Mouse (Mus musculus) E14TG2a.4 (cell line): ENCODE measurements around the gene Col6a1.

ENCODE experiments used
- H3K27me3 ChIP-seq: 2 replicates; pipeline ENCODE4 v1.6.1; 2014; ENCODE audit warnings: low read length, control low read depth; ENCODE audit not compliant: insufficient read depth
- H3K36me3 ChIP-seq: 2 replicates; pipeline ENCODE4 v1.6.1; 2014; ENCODE audit warnings: low read length, control low read depth; ENCODE audit not compliant: insufficient read depth
- H3K4me1 ChIP-seq: replicated peaks from 2 replicates; pipeline ENCODE4 v1.6.1; 2014; ENCODE audit warnings: low read depth, low read length, control low read depth
- H3K4me3 ChIP-seq: replicated peaks from 2 replicates; pipeline ENCODE4 v1.5.1; 2014; ENCODE audit warnings: mild to moderate bottlenecking, low read length
- H3K9me3 ChIP-seq: 2 replicates; pipeline ENCODE4 v1.6.1; 2014; ENCODE audit warnings: low read length, control low read depth
- CTCF ChIP-seq: conservative IDR thresholded peaks from 2 replicates; pipeline ENCODE4 v1.5.1; 2014; ENCODE audit warnings: low read length
- NANOG ChIP-seq: IDR thresholded peaks from 2 replicates; pipeline ENCODE4 v1.6.1; 2014; ENCODE audit warnings: borderline replicate concordance, low read length, mixed read lengths
- POU5F1 ChIP-seq: IDR thresholded peaks from 2 replicates; pipeline ENCODE4 v1.6.1; 2014; ENCODE audit warnings: low read length, borderline replicate concordance

Gene Col6a1

GRCm38 (mm10) chr10:76729631-76730620, 4.0 kb upstream of the Col6a1 start:
- Histone ChIP-seq H3K4me3 (no peak overlapping the region), H3K4me1 (peaks cover 41% of the 10 kb centered on the region), H3K27me3 (peaks cover 28% of the 10 kb centered on the region), H3K9me3 (no peaks in the 10 kb centered on the region), H3K36me3 (no peaks in the 10 kb centered on the region)
- TF ChIP-seq POU5F1 (no peak), CTCF (no peak), NANOG (no peak)

DNA sequence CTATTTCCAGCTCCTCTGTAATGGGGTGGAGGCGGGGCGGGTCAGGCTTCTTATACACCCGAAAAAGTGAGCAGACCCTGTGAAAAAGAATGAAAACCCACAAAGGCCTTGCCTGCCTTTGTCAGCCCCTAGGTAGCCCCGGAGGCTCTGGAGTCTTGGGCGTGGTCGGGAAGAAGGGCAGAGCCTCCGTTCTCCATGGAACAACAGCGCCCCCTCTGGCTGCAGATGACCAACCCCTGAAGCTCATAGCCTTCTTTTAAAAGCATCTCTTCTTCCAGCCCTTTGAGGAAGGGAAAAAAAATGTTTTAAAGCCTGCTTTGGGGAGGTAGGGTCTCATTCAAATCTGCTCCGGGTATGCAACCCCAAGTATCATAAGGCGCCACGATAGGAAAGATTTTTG, 2.4 kb upstream of the Col6a1 start:
- Histone ChIP-seq H3K9me3 (no peaks in the 10 kb centered on the region), H3K4me1 (peaks cover 36% of the 10 kb centered on the region), H3K36me3 (no peaks in the 10 kb centered on the region), H3K4me3 (peak overlapping the region; percentile 52), H3K27me3 (peaks cover 28% of the 10 kb centered on the region)
- TF ChIP-seq POU5F1 (no peak), NANOG (no peak), CTCF (peak; percentile 85)

DNA sequence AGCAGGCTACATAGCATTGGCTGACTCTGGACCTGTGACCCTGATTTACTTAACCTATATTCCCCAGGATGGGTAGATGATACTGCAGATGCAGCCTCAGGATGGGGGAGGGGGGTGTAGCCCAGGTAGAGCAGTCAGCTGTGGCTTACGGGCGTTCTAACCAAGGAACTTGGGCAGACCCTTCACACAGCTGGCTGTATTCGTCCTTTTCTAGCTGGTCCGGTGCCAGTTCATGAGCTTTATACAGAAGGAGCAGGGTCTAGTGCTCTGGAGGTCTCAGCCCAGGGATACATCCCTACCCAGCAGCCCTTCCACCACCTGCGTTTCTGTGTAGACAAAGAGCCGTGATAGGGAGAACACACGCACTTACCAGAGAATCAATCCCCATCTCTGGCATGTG, 1.3 kb upstream of the Col6a1 start:
- H3K36me3 ChIP-seq, result no peaks in the 10 kb centered on the region
- H3K4me1 ChIP-seq, result peaks cover 25% of the 10 kb centered on the region
- H3K27me3 ChIP-seq, result peaks cover 25% of the 10 kb centered on the region
- TF ChIP-seq CTCF (no peak), POU5F1 (no peak), NANOG (no peak)
- H3K9me3 ChIP-seq, result no peaks in the 10 kb centered on the region
- no peak overlapping the region for H3K4me3 ChIP-seq

GRCm38 (mm10) chr10:76726866-76727265, 898 bp upstream of the Col6a1 start:
- H3K36me3 ChIP-seq, result no peaks in the 10 kb centered on the region
- no peak overlapping the region for H3K4me3 ChIP-seq
- no peak for TF ChIP-seq CTCF
- TF ChIP-seq POU5F1, result no peak
- TF ChIP-seq NANOG, result no peak
- H3K27me3 ChIP-seq, result peaks cover 21% of the 10 kb centered on the region
- H3K9me3 ChIP-seq, result no peaks in the 10 kb centered on the region
- H3K4me1 ChIP-seq, result peaks cover 21% of the 10 kb centered on the region

DNA sequence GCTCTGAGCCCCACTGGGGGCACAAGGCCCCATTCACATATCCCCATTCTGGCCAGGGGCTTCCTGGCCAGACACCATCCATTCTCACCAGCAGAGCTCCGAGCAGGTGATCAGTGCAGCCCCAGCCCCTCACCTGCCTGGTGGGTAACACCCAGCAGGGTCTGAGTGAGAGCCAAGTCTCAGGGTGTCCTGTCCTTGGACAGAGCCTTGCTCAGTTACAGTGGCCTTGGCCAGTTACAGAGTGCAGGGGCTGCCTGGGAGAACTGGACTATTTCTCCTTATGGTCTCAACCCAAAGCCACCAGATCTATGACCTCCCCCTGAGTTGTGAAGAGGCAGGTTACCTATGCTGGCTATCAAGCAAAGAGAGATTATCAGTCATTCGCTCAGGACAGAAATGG, 871 bp downstream of the Col6a1 start:
- Histone ChIP-seq H3K27me3 (peaks cover 9% of the 10 kb centered on the region; the same call in 1 of the 2 replicates), H3K9me3 (no peaks in the 10 kb centered on the region), H3K4me3 (no peak overlapping the region)

DNA sequence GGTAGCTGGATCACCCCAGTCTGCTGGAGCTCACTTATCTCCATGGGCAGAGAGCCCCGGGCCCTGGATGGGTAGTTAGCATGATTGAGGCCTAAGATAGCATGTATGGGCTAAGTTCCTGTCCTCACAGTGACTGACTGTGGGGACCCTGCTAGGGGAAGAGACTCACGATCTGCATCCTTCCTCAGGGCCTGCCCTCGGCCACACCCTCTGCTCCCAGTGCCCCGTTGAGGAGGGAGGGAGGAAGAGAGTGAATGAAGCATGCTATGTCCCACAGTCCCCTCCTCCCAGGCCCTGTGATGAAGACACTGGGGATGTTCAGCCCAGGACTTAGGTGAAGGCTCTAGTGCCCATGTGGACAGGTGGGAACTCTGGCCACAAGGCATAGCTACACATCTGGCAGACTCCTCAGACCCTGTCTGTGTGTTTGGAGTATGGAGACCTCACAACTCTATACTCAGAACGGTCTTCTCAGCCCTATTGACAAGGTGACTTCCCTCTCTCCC, 1.7 kb downstream of the Col6a1 start:
- peaks cover 5% of the 10 kb centered on the region; the same call in 1 of the 2 replicates for H3K27me3 ChIP-seq
- no peaks in the 10 kb centered on the region for H3K9me3 ChIP-seq
- peaks cover 10% of the 10 kb centered on the region for H3K4me1 ChIP-seq
- H3K4me3 ChIP-seq, result no peak overlapping the region
- H3K36me3 ChIP-seq, result no peaks in the 10 kb centered on the region
- TF ChIP-seq NANOG, result no peak

More for the DNA sequence above, 871 bp downstream of the Col6a1 start:
- no peaks in the 10 kb centered on the region for H3K36me3 ChIP-seq
- H3K4me1 ChIP-seq, result peaks cover 12% of the 10 kb centered on the region
- TF ChIP-seq NANOG (no peak), POU5F1 (no peak), CTCF (no peak)

- no peaks in the 10 kb centered on the region for H3K36me3 ChIP-seq
- H3K9me3 ChIP-seq, result no peaks in the 10 kb centered on the region
- H3K4me1 ChIP-seq, result peaks cover 17% of the 10 kb centered on the region
- H3K4me3 ChIP-seq, result no peak overlapping the region
- H3K27me3 ChIP-seq, result no peaks in the 10 kb centered on the region
- TF ChIP-seq NANOG (no peak), CTCF (no peak), POU5F1 (no peak)
Measured at GRCm38 (mm10) chr10:76722751-76723450, 3.1 kb downstream of the Col6a1 start.

GRCm38 (mm10) chr10:76721746-76722145, 4.2 kb downstream of the Col6a1 start:
- H3K4me1 ChIP-seq, result peaks cover 14% of the 10 kb centered on the region
- TF ChIP-seq CTCF (no peak), POU5F1 (no peak), NANOG (no peak)
- no peak overlapping the region for H3K4me3 ChIP-seq
- H3K9me3 ChIP-seq, result no peaks in the 10 kb centered on the region
- H3K36me3 ChIP-seq, result no peaks in the 10 kb centered on the region
- H3K27me3 ChIP-seq, result no peaks in the 10 kb centered on the region
